Mouse (Mus musculus): ENCODE data around the gene Zfp229. TPM values are rescaled to one million over a fixed set of nuclear protein-coding genes. Genes with fewer than 3 reads are reported as not detected.
"Not testable (repeated sequence)": the region's sequence is repeated elsewhere in the genome, so short reads cannot be mapped to it uniquely, and the experiment has no call there.

Zfp229 gene
- 0.21 and 0.69 TPM in 2 replicates for polyA plus RNA-seq (2012; rRNA removed)

- not testable (repeated sequence) for DNase-seq (ENCODE audit: low read depth, low spot score)
- WGBS = 93% methylated on average over 15 of the region's 22 CpGs
Measured at GRCm38 (mm10) chr17:21730495-21730894, at the start of gene Zfp229. Zfp229 (plus strand) TSS chr17:21730795.

GRCm38 (mm10) chr17:21691560-21691959 lies 39.0 kb upstream of the Zfp229 start, which contains the start of gene Gm10226:
Gm10226 (plus strand) TSS chr17:21691860.
- 91% methylated on average over 3 of the region's 3 CpGs for WGBS
- no peak for DNase-seq (ENCODE audit: low read depth, low spot score)

GRCm38 (mm10) chr17:21693342-21693741 lies 37.3 kb upstream of the Zfp229 start:
- DNase-seq (ENCODE audit: low read depth, low spot score) = no peak
- 75% methylated on average over 3 of the region's 3 CpGs for WGBS

- no peak for DNase-seq (ENCODE audit: low read depth, low spot score)
Measured at GRCm38 (mm10) chr17:21696073-21696472, 34.5 kb upstream of the Zfp229 start.

- no peak for DNase-seq (ENCODE audit: low read depth, low spot score)
- WGBS = 38% methylated on average over 5 of the region's 5 CpGs
Measured at GRCm38 (mm10) chr17:21702281-21703240, 28.0 kb upstream of the Zfp229 start.

- WGBS = 76% methylated on average over 1 of the region's 1 CpGs
Measured at GRCm38 (mm10) chr17:21703414-21703813, 27.2 kb upstream of the Zfp229 start.

GRCm38 (mm10) chr17:21707343-21707996 lies 23.1 kb upstream of the Zfp229 start, which contains the start of gene Zfp760:
Zfp760 (plus strand) TSS chr17:21707741.
- peak; percentile 85 for DNase-seq (ENCODE audit: low read depth, low spot score)
- WGBS = 8% methylated on average over 26 of the region's 26 CpGs

More at GRCm38 (mm10) chr17:21703414-21703813, 27.2 kb upstream of the Zfp229 start:
- no peak for DNase-seq (ENCODE audit: low read depth, low spot score)

GRCm38 (mm10) chr17:21708401-21708800 lies 22.2 kb upstream of the Zfp229 start:
- no peak for DNase-seq (ENCODE audit: low read depth, low spot score)
- WGBS = 14% methylated on average over 2 of the region's 2 CpGs

GRCm38 (mm10) chr17:21733049-21733448 lies 2.5 kb downstream of the Zfp229 start:
- DNase-seq (ENCODE audit: low read depth, low spot score) = no peak
- WGBS = 75% methylated on average over 4 of the region's 4 CpGs

- DNase-seq (ENCODE audit: low read depth, low spot score) = peak; percentile 48
- 1% methylated on average over 27 of the region's 27 CpGs for WGBS
Measured at GRCm38 (mm10) chr17:21733529-21734031, 3.0 kb downstream of the Zfp229 start.

- WGBS = 81% methylated on average over 2 of the region's 2 CpGs
- no peak for DNase-seq (ENCODE audit: low read depth, low spot score)
Measured at GRCm38 (mm10) chr17:21752791-21753190, 22.2 kb downstream of the Zfp229 start.

GRCm38 (mm10) chr17:21753342-21754208 lies 23.0 kb downstream of the Zfp229 start:
- no peak for DNase-seq (ENCODE audit: low read depth, low spot score)
- WGBS = 14% methylated on average over 20 of the region's 20 CpGs

GRCm38 (mm10) chr17:21770336-21770735 lies 39.7 kb downstream of the Zfp229 start:
- no peak for DNase-seq (ENCODE audit: low read depth, low spot score)
- WGBS = 90% methylated on average over 2 of the region's 2 CpGs

GRCm38 (mm10) chr17:21792256-21792655 lies 61.7 kb downstream of the Zfp229 start:
- DNase-seq (ENCODE audit: low read depth, low spot score) = no peak
- WGBS = 88% methylated on average over 4 of the region's 4 CpGs

GRCm38 (mm10) chr17:21801373-21801772 lies 70.8 kb downstream of the Zfp229 start:
- 54% methylated on average over 19 of the region's 19 CpGs for WGBS
- DNase-seq (ENCODE audit: low read depth, low spot score) = not testable (repeated sequence)
